Mouse (Mus musculus): ENCODE measurements around the gene Gpr68. TPM values are rescaled to one million over a fixed set of nuclear protein-coding genes. Genes with fewer than 3 reads are reported as not detected.

The Gpr68 gene
- polyA plus RNA-seq (2012; rRNA removed) = 1.8 and 2.2 TPM in 2 replicates

GRCm38 (mm10) chr12:100907598-100908297, at the start of gene Gpr68:
Gene Gpr68 (minus strand): TSS chr12:100908198.

Other genes starting within 250 kb of the Gpr68 start
- 0.10 and 0.38 TPM in 2 replicates for gene Rps6ka5, start 181.2 kb downstream of the Gpr68 start, polyA plus RNA-seq (2012; rRNA removed)
- 2.1 and 3.4 TPM in 2 replicates for gene Dglucy, start 129.1 kb downstream of the Gpr68 start, polyA plus RNA-seq (2012; rRNA removed)
- gene Ccdc88c, start 120.9 kb upstream of the Gpr68 start, polyA plus RNA-seq (2012; rRNA removed) = 2.4 and 4.2 TPM in 2 replicates
- 3.2 and 3.5 TPM in 2 replicates for gene Ppp4r3a, start 175.5 kb upstream of the Gpr68 start, polyA plus RNA-seq (2012; rRNA removed)